Mouse (Mus musculus) heart, postnatal 0 days (tissue): ENCODE results near the gene Cdt1. TPM values are rescaled to one million over a fixed set of nuclear protein-coding genes. Genes with fewer than 3 reads are reported as not detected.

Source experiments
- ATAC-seq: fragments of 200-750 bp; cut with Nextera tagmentation; 2 replicates; pipeline ENCODE4 v1.8.0; 2017; ENCODE audit warnings: low read depth, moderate number of reproducible peaks, moderate library complexity; ENCODE audit not compliant: insufficient read depth
- DNase-seq: peaks from one replicate; pipeline ENCODE4 v3.0.0-alpha.2; 2016; ENCODE audit warnings: low spot score
- H3K27ac ChIP-seq: fragments of 300-500 bp; sonication (generic); 2 replicates; pipeline ENCODE4 v1.5.1; 2014; ENCODE audit warnings: low read depth, mild to moderate bottlenecking
- H3K27me3 ChIP-seq: fragments of 300-500 bp; sonication (generic); 2 replicates; pipeline ENCODE4 v1.6.1; 2014; ENCODE audit warnings: low read length, mixed read lengths; ENCODE audit not compliant: control insufficient read depth, insufficient read depth
- H3K36me3 ChIP-seq: fragments of 300-500 bp; sonication (generic); replicated peaks from 2 replicates; pipeline ENCODE4 v1.6.1; 2014; ENCODE audit warnings: low read length, mixed read lengths; ENCODE audit not compliant: control insufficient read depth, insufficient read depth
- H3K4me1 ChIP-seq: fragments of 300-500 bp; sonication (generic); 2 replicates; pipeline ENCODE4 v1.6.1; 2014; ENCODE audit warnings: antibody characterized with exemption; ENCODE audit not compliant: control insufficient read depth, insufficient read depth
- H3K4me2 ChIP-seq: fragments of 300-500 bp; sonication (generic); 2 replicates; pipeline ENCODE4 v1.6.1; 2014; ENCODE audit warnings: low read depth, mild to moderate bottlenecking, low read length, moderate library complexity
- H3K4me3 ChIP-seq: fragments of 300-500 bp; sonication (generic); 2 replicates; pipeline ENCODE4 v1.5.1; 2014; ENCODE audit warnings: low read depth, low read length
- H3K9ac ChIP-seq: fragments of 300-500 bp; sonication (generic); replicated peaks from 2 replicates; pipeline ENCODE4 v1.6.1; 2014; ENCODE audit warnings: low read depth, low read length, mixed read lengths
- H3K9me3 ChIP-seq: fragments of 300-500 bp; sonication (generic); replicated peaks from 2 replicates; pipeline ENCODE4 v1.6.1; 2016; ENCODE audit warnings: low read length; ENCODE audit not compliant: control insufficient read depth
- CTCF ChIP-seq: IDR thresholded peaks from 2 replicates; pipeline ENCODE4 v1.5.1; 2016; ENCODE audit warnings: antibody characterized with exemption, control low read depth, low read depth
- EP300 ChIP-seq: IDR thresholded peaks from 2 replicates; pipeline ENCODE4 v1.6.1; 2016; ENCODE audit warnings: antibody characterized with exemption, low read depth
- WGBS: fragments of 180-500 bp; shearing (Covaris S2); extraction: QIAGEN DNeasy Blood & Tissue Kit; methylation state at CpG from one replicate; pipeline ENCODE4 v1.1.7; 2014; 5-methylcytosine and 5-hydroxymethylcytosine counted together
- polyA plus RNA-seq: library from polyadenylated mRNA; unstranded; fragments of >200 nt; fragmentation: Nextera tagmentation; extraction: Ambion mirVana; gene quantifications from 2 replicates; pipeline ENCODE4 v1.2.1, GENCODE M21; 2015
- total RNA-seq: library from RNA; depleted of rRNA; stranded (reverse); fragments of >200 nt; gene quantifications from 2 replicates; pipeline ENCODE4 v1.2.3, GENCODE M21; 2014; ENCODE audit warnings: low replicate concordance; rRNA removed

Cdt1 gene
- total RNA-seq: 27.5 and 52.3 TPM in 2 replicates
- polyA plus RNA-seq: 9.9 and 10.0 TPM in 2 replicates

- under 1% methylated on average over 62 of the region's 62 CpGs for WGBS
- no peaks in the 10 kb centered on the region for H3K9me3 ChIP-seq
- H3K27ac ChIP-seq: peak within 1 kb of the TSS; percentile 94
- peaks cover 26% of the 10 kb centered on the region for H3K36me3 ChIP-seq
- H3K4me1 ChIP-seq: peaks cover 20% of the 10 kb centered on the region
- peak within 1 kb of the TSS; percentile 67 for H3K9ac ChIP-seq
- H3K4me2 ChIP-seq: peak within 1 kb of the TSS; percentile 70
- H3K4me3 ChIP-seq: peak within 1 kb of the TSS; percentile 57
- DNase-seq (peak; percentile 96), ATAC-seq (peak; percentile 96)
- H3K27me3 ChIP-seq: no peaks in the 10 kb centered on the region
- TF ChIP-seq EP300 (peak; percentile 19; the same call in 1 of the 2 replicates), CTCF (no peak)
These were observed at the start of gene Cdt1 for GRCm38 (mm10) chr8:122567361-122568108. Gene Cdt1 (plus strand): TSS chr8:122568015.

GRCm38 (mm10) chr8:122520611-122521010, 47.2 kb upstream of the Cdt1 start:
- ATAC-seq (no peak), DNase-seq (no peak)
- Histone ChIP-seq H3K4me1 (peaks cover 54% of the 10 kb centered on the region), H3K27ac (peak overlapping the region; percentile 89), H3K9me3 (no peaks in the 10 kb centered on the region), H3K27me3 (no peaks in the 10 kb centered on the region), H3K4me3 (no peak overlapping the region), H3K4me2 (no peak overlapping the region), H3K9ac (no peak overlapping the region), H3K36me3 (no peaks in the 10 kb centered on the region)
- TF ChIP-seq EP300 (no peak), CTCF (no peak)
- WGBS: 50% methylated on average over 11 of the region's 11 CpGs

- ATAC-seq (peak; percentile 37), DNase-seq (peak; percentile 67)
- Histone ChIP-seq H3K4me3 (no peak overlapping the region), H3K9ac (peak overlapping the region; percentile 50; the same call in 1 of the 2 replicates), H3K4me1 (peaks cover 67% of the 10 kb centered on the region), H3K27ac (peak overlapping the region; percentile 88), H3K27me3 (no peaks in the 10 kb centered on the region), H3K36me3 (no peaks in the 10 kb centered on the region), H3K4me2 (peak overlapping the region; percentile 37), H3K9me3 (no peaks in the 10 kb centered on the region)
- WGBS: 30% methylated on average over 14 of the region's 14 CpGs
- no peak for TF ChIP-seq EP300
- TF ChIP-seq CTCF: peak; percentile 2; the same call in 1 of the 2 replicates
These were observed 44.8 kb upstream of the Cdt1 start for GRCm38 (mm10) chr8:122522796-122523651.

GRCm38 (mm10) chr8:122523652-122524360, 44.0 kb upstream of the Cdt1 start:
- no peak for TF ChIP-seq EP300
- TF ChIP-seq CTCF: no peak
- no peak for DNase-seq
- peak overlapping the region; percentile 50; the same call in 1 of the 2 replicates for H3K9ac ChIP-seq
- no peaks in the 10 kb centered on the region for H3K9me3 ChIP-seq
- H3K36me3 ChIP-seq: no peaks in the 10 kb centered on the region
- 18% methylated on average over 23 of the region's 23 CpGs for WGBS
- ATAC-seq: no peak
- no peak overlapping the region for H3K4me3 ChIP-seq
- H3K27me3 ChIP-seq: no peaks in the 10 kb centered on the region
- H3K27ac ChIP-seq: peak overlapping the region; percentile 88
- H3K4me2 ChIP-seq: peak overlapping the region; percentile 37
- H3K4me1 ChIP-seq: peaks cover 59% of the 10 kb centered on the region

GRCm38 (mm10) chr8:122524506-122524905, 43.3 kb upstream of the Cdt1 start:
- peaks cover 56% of the 10 kb centered on the region for H3K4me1 ChIP-seq
- H3K27ac ChIP-seq: peak overlapping the region; percentile 88
- no peaks in the 10 kb centered on the region for H3K9me3 ChIP-seq
- H3K4me2 ChIP-seq: peak overlapping the region; percentile 37; the same call in 1 of the 2 replicates
- TF ChIP-seq CTCF (no peak), EP300 (no peak)
- H3K27me3 ChIP-seq: no peaks in the 10 kb centered on the region
- no peaks in the 10 kb centered on the region for H3K36me3 ChIP-seq
- 63% methylated on average over 6 of the region's 6 CpGs for WGBS
- H3K4me3 ChIP-seq: no peak overlapping the region
- DNase-seq (no peak), ATAC-seq (no peak)
- H3K9ac ChIP-seq: 0 out of 2 replicates have a peak overlapping the region, but pooled peaks have one; percentile 50
